Mouse (Mus musculus) E14TG2a.4 (cell line): ENCODE measurements around the gene Clic3.
A peak's percentile ranks its signal among the peaks of the same experiment; 100 is the strongest.
"Not testable (repeated sequence)": the region's sequence is repeated elsewhere in the genome, so short reads cannot be mapped to it uniquely, and the experiment has no call there.

Source experiments
- H3K27me3 ChIP-seq: 2 replicates; pipeline ENCODE4 v1.6.1; 2014; ENCODE audit warnings: low read length, control low read depth; ENCODE audit not compliant: insufficient read depth
- H3K36me3 ChIP-seq: 2 replicates; pipeline ENCODE4 v1.6.1; 2014; ENCODE audit warnings: low read length, control low read depth; ENCODE audit not compliant: insufficient read depth
- H3K4me1 ChIP-seq: replicated peaks from 2 replicates; pipeline ENCODE4 v1.6.1; 2014; ENCODE audit warnings: low read depth, low read length, control low read depth
- H3K4me3 ChIP-seq: replicated peaks from 2 replicates; pipeline ENCODE4 v1.5.1; 2014; ENCODE audit warnings: mild to moderate bottlenecking, low read length
- H3K9me3 ChIP-seq: 2 replicates; pipeline ENCODE4 v1.6.1; 2014; ENCODE audit warnings: low read length, control low read depth
- CTCF ChIP-seq: conservative IDR thresholded peaks from 2 replicates; pipeline ENCODE4 v1.5.1; 2014; ENCODE audit warnings: low read length
- NANOG ChIP-seq: IDR thresholded peaks from 2 replicates; pipeline ENCODE4 v1.6.1; 2014; ENCODE audit warnings: borderline replicate concordance, low read length, mixed read lengths
- POU5F1 ChIP-seq: IDR thresholded peaks from 2 replicates; pipeline ENCODE4 v1.6.1; 2014; ENCODE audit warnings: low read length, borderline replicate concordance

Gene Clic3

DNA sequence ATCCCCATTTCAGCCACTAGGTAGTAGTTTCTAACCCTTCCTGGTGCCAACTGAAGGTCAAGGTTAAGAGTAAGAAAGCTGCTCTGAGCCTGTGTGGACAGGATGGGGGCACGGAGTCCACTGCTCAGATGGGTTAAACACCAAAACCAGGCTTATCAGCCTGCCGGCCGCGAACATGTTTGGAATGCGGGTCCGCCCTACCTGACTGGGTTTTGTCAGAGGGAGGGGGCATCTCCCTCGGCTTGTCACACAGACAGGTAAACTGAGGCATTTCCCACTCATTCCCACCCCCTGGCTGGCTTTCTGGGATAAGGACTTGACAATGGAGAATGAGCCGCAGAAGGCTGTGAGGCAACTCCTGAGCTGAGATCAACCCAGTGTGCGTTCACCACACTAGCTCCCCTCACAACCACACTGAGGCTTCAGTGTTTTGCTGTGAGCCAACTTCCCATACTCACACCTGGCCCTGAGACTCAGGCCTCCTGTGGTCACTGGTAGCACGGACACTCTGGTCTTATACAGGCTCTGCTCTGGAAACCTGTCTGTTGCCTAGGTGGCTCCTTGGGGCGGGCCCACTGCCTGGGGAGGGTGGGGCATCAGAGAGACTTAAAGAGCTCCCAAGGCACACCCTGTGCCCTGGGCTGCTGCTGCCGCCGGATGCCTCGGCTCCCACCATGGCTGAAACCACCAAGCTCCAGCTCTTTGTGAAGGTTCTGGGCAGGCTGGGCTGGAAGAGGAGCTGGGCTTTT lies at the start of gene Clic3:
Clic3 (plus strand) TSS at position 634 of the 749 bp plus-strand sequence.
- TF ChIP-seq NANOG = no peak
- TF ChIP-seq CTCF = no peak
- no peak for TF ChIP-seq POU5F1
- peaks cover 33% of the 10 kb centered on the region for H3K27me3 ChIP-seq
- peaks cover 45% of the 10 kb centered on the region for H3K4me1 ChIP-seq
- no peaks in the 10 kb centered on the region for H3K9me3 ChIP-seq
- H3K4me3 ChIP-seq = no peak within 1 kb of the TSS
- no peaks in the 10 kb centered on the region for H3K36me3 ChIP-seq

DNA sequence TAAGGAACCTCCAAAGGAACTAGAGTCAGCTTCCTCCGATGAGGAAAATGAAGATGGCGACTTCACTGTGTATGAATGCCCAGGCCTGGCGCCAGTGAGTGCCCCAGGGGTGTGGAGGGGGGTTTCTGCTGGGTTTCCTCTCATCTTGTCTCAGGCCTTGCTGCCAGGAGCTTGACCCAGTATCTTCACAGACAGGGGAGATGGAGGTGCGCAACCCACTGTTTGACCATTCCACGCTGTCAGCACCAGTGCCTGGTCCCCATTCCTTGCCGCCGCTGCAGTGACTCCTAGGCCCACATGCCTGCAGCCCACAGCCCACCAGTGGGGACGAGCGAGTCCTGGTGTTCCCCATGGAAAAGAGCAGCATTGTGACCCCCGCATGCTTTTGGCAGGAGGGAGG lies 47.7 kb upstream of the Clic3 start:
- no peak for TF ChIP-seq CTCF
- H3K27me3 ChIP-seq = peaks cover 14% of the 10 kb centered on the region
- no peaks in the 10 kb centered on the region for H3K9me3 ChIP-seq
- H3K4me3 ChIP-seq = peak overlapping the region; percentile 11; the same call in 1 of the 2 replicates
- peaks cover 34% of the 10 kb centered on the region for H3K4me1 ChIP-seq
- peaks cover 6% of the 10 kb centered on the region; the same call in 1 of the 2 replicates for H3K36me3 ChIP-seq

DNA sequence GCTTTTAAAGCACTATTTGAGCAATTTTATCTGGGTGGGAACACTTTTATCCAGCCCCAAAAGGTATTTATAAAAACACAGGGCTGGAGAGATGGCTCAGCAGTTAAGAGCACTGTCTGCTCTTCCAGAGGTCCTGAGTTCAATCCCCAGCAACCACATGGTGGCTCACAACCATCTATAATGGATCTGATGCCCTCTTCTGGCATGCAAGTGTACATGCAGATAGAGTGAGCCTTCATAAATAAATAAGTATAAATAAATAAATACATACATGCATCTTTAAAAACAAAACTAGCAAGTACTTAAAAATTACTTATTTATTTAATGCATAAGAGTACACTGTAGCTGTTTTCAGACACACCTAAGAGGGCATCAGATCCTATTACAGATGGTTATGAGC lies 43.2 kb upstream of the Clic3 start:
- H3K9me3 ChIP-seq, H3K27me3 ChIP-seq, H3K36me3 ChIP-seq, H3K4me3 ChIP-seq: not testable (repeated sequence)
- peaks cover 13% of the 10 kb centered on the region for H3K4me1 ChIP-seq

DNA sequence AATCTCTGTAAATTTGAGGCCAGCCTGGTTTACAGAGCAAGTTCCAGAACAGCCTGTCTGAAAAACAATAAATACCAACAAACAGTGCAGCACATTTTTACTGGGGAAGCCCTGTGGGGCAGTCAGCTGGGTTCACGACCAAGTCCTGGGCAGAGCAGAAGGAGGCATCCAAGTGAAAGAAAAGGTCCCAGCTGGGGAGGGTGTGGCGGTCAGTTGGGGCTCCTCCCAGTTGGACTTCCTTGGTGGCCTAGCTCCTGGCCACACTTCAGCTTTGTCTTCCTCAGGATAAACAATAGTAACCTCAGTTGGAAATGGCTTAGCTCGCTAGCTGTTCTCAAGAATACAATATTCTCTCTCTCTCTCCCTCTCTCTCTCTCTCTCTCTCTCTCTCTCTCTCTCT lies 39.2 kb upstream of the Clic3 start:
- Histone ChIP-seq H3K9me3 (no peaks in the 10 kb centered on the region), H3K4me3 (no peak overlapping the region), H3K36me3 (no peaks in the 10 kb centered on the region), H3K27me3 (peaks cover 7% of the 10 kb centered on the region; the same call in 1 of the 2 replicates), H3K4me1 (peaks cover 16% of the 10 kb centered on the region)
- TF ChIP-seq NANOG = no peak
- TF ChIP-seq POU5F1 = no peak
- TF ChIP-seq CTCF = no peak

DNA sequence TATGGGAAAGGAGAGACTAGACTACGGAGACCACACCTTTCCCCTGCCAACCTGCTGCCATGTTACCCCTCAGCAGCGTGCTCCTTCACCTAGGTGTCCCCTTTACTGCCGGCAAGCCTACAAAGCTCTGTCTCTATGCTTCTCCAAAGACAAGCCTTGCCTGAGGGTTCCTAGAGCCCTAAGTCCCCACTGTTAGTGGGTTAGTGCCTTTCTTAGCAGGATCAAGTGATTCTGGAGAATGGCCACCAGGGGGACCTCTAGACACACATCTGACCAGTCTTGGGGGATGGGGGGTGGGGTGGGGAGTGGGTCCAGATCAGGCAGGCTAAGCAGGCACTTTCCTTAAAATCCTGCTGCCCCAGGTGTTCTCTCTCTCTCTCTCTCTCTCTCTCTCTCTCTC lies 34.7 kb upstream of the Clic3 start:
- Histone ChIP-seq H3K4me3 (no peak overlapping the region), H3K27me3 (peaks cover 50% of the 10 kb centered on the region), H3K4me1 (peaks cover 43% of the 10 kb centered on the region), H3K36me3 (no peaks in the 10 kb centered on the region), H3K9me3 (no peaks in the 10 kb centered on the region)
- TF ChIP-seq POU5F1 (no peak), CTCF (peak; percentile 48)

DNA sequence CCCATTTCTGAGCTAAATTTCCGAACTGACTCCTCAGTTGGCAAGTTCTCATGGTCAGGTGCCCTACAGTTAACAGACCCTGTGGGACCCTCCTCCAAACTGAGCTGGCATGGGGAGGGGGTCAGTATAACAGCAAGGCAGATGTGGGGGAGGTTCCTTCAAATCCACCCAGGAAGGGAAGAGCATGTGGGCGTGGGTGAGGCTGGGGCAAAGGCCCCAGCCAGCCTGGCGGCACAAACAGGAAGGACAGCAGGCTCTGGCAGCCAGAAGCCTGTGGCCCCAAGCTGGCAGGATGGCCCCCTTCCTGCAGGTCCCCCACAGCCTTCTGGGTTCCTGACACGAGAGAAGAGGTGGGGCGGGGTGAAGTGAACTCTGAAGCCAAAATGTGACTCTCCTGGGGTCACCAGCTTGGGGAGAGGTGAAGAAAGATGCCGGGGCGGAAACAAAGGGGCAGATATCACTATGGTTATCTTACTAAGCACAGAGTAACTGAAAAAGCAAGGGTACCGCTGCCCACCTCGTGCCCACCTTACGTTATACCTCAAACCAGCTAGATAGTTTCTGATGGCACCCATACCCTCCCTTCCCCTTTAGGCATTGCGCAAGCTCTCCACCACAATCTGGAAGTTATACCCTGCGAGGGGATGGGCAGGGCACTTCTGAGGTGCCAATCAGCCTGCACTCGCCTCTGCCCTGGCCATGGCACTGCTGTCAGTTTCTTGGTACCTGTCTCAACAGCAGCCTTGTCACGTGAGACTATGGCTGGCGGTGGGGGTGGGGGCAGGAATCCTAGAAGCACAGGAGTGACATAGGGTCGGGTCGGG lies 33.8 kb upstream of the Clic3 start, which contains the start of gene Fut7:
Fut7 (plus strand) TSS at position 681 of the 824 bp plus-strand sequence.
- Histone ChIP-seq H3K4me1 (peaks cover 40% of the 10 kb centered on the region), H3K36me3 (no peaks in the 10 kb centered on the region), H3K9me3 (no peaks in the 10 kb centered on the region), H3K4me3 (no peak within 1 kb of the TSS), H3K27me3 (peaks cover 50% of the 10 kb centered on the region)
- TF ChIP-seq CTCF (no peak), NANOG (no peak), POU5F1 (no peak)

DNA sequence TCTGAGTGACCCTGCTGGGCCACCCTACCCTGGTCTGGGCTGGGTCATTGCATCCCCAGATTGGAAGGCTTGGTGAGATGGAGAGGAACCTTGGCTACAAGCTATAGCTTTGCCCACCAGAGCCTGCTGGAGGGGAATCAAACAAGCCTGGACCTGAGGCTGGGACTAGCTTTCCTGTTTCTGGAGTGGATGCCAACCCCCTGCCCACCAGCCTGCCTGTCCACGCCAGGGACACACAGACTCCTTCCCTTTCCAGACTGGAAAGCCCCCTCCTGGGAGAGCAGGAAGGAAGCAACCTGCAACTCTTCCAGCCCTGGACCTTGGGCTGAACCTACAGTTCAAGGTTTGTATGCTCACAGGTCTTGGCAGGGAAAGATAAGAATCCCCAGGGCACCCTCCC lies 33.0 kb upstream of the Clic3 start:
- Histone ChIP-seq H3K9me3 (no peaks in the 10 kb centered on the region), H3K27me3 (peaks cover 48% of the 10 kb centered on the region), H3K4me3 (no peak overlapping the region), H3K36me3 (no peaks in the 10 kb centered on the region), H3K4me1 (peaks cover 45% of the 10 kb centered on the region)
- no peak for TF ChIP-seq POU5F1
- TF ChIP-seq CTCF = no peak
- no peak for TF ChIP-seq NANOG

DNA sequence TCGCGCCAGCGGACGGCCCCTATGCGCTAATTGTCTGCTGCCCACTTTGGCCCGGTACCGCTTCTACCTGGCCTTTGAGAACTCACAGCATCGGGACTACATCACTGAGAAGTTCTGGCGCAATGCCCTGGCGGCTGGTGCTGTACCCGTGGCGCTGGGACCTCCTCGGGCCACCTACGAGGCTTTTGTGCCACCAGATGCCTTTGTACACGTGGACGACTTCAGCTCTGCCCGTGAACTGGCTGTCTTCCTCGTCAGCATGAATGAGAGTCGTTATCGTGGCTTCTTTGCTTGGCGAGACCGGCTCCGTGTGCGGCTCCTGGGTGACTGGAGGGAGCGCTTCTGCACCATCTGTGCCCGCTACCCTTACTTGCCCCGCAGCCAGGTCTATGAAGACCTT lies 31.2 kb upstream of the Clic3 start:
- peak overlapping the region; percentile 69 for H3K4me3 ChIP-seq
- peaks cover 54% of the 10 kb centered on the region for H3K4me1 ChIP-seq
- no peak for TF ChIP-seq CTCF
- no peak for TF ChIP-seq POU5F1
- TF ChIP-seq NANOG = no peak
- H3K36me3 ChIP-seq = no peaks in the 10 kb centered on the region
- peaks cover 61% of the 10 kb centered on the region for H3K27me3 ChIP-seq
- H3K9me3 ChIP-seq = no peaks in the 10 kb centered on the region
